Mouse (Mus musculus) right cerebral cortex, postnatal 36 days (tissue): ENCODE results near the gene Zfp992.
"Not testable (repeated sequence)": the region's sequence is repeated elsewhere in the genome, so short reads cannot be mapped to it uniquely, and the experiment has no call there.

ENCODE experiments used
- DNase-seq, 2 experiments: peaks; one replicate each; pipeline ENCODE4 v3.0.0; 2022; ENCODE audit warnings: low spot score in 2 of 2, mixed read lengths in 1 of 2

The Zfp992 gene

DNA sequence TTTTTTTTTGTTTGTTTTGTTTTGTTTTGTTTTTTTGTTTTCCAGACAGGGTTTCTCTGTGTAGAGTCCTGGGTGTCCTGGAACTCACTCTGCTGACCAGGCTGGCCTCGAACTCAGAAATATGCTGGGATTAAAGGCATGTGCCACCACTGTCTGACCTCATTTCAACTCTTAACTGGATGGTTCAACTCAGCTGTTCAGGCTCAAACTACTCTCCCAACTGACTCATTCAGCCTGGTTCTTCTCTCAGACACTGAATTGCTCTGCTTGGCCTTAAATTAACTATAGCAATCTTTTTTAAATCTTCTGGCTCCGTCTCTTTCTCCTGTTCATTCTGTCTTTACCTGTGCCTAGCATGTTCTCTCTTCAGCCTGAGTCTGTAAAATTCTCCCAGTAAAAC is 68.3 kb downstream of the Zfp992 start:
- not testable (repeated sequence) for DNase-seq
